Mouse (Mus musculus): ENCODE measurements around the gene Bcl2l10. TPM values are rescaled to one million over a fixed set of nuclear protein-coding genes. Genes with fewer than 3 reads are reported as not detected.

Gene Bcl2l10
- total RNA-seq, 2 experiments from 2014 or later: not detected

Other genes starting within 250 kb of the Bcl2l10 start
- gene Myo5c, start 115.7 kb upstream of the Bcl2l10 start, total RNA-seq (2021): 10 to 100 TPM in 1 of 2 experiments, 1 to 10 TPM in 1; 9.2 to 11.9 TPM
- 10 to 100 TPM in 1 of 2 experiments, 1 to 10 TPM in 1; 7.9 to 11.2 TPM for gene Gnb5, start 41.5 kb upstream of the Bcl2l10 start, total RNA-seq (2021)
- 10 to 100 TPM; 36.7 to 44.2 TPM for gene Mapk6, start 62.2 kb downstream of the Bcl2l10 start, total RNA-seq (2021)
- 10 to 100 TPM; 23.7 to 25.6 TPM for gene Leo1, start 93.8 kb downstream of the Bcl2l10 start, total RNA-seq (2021)
- 10 to 100 TPM; 42.1 to 43.5 TPM for gene Tmod3, start 211.9 kb downstream of the Bcl2l10 start, total RNA-seq (2021)

Data from gastrocnemius, postnatal 10 days (tissue).